Mouse (Mus musculus) intestine, embryonic 15.5 days (tissue): ENCODE measurements around the gene Emc6. TPM values are rescaled to one million over a fixed set of nuclear protein-coding genes. Genes with fewer than 3 reads are reported as not detected.
A peak's percentile ranks its signal among the peaks of the same experiment; 100 is the strongest.

Source experiments
- ATAC-seq: fragments of 200-750 bp; cut with Nextera tagmentation; 2 replicates; pipeline ENCODE4 v1.8.0; 2017; ENCODE audit warnings: moderate TSS enrichment, moderate library complexity
- H3K27ac ChIP-seq: fragments of 300-500 bp; sonication (generic); 2 replicates; pipeline ENCODE4 v1.5.1; 2015; ENCODE audit warnings: mild to moderate bottlenecking, inconsistent platforms
- H3K27me3 ChIP-seq: fragments of 300-500 bp; sonication (generic); replicated peaks from 2 replicates; pipeline ENCODE4 v1.6.1; 2015; ENCODE audit warnings: inconsistent platforms
- H3K36me3 ChIP-seq: fragments of 300-500 bp; sonication (generic); 2 replicates; pipeline ENCODE4 v1.6.1; 2015; ENCODE audit warnings: inconsistent platforms
- H3K4me1 ChIP-seq: fragments of 300-500 bp; sonication (generic); replicated peaks from 2 replicates; pipeline ENCODE4 v1.6.1; 2015; ENCODE audit warnings: inconsistent platforms
- H3K4me2 ChIP-seq: fragments of 300-500 bp; sonication (generic); replicated peaks from 2 replicates; pipeline ENCODE4 v1.6.1; 2015; ENCODE audit warnings: mild to moderate bottlenecking, inconsistent platforms
- H3K4me3 ChIP-seq: fragments of 300-500 bp; sonication (generic); replicated peaks from 2 replicates; pipeline ENCODE4 v1.5.1; 2015; ENCODE audit warnings: inconsistent platforms
- H3K9ac ChIP-seq: fragments of 300-500 bp; sonication (generic); 2 replicates; pipeline ENCODE4 v1.6.1; 2015; ENCODE audit warnings: inconsistent platforms
- H3K9me3 ChIP-seq: fragments of 300-500 bp; sonication (generic); 2 replicates; pipeline ENCODE4 v1.6.1; 2016; ENCODE audit warnings: inconsistent platforms
- WGBS: fragments of 180-500 bp; shearing (Covaris S2); methylation state at CpG from one replicate; pipeline ENCODE4 v1.1.7; 2015; 5-methylcytosine and 5-hydroxymethylcytosine counted together
- polyA plus RNA-seq: library from polyadenylated mRNA; unstranded; fragments of >200 nt; fragmentation: Nextera tagmentation; extraction: Ambion mirVana; gene quantifications from 2 replicates; pipeline ENCODE4 v1.2.1, GENCODE M21; 2015

Gene Emc6
- polyA plus RNA-seq = 118 and 126 TPM in 2 replicates

DNA sequence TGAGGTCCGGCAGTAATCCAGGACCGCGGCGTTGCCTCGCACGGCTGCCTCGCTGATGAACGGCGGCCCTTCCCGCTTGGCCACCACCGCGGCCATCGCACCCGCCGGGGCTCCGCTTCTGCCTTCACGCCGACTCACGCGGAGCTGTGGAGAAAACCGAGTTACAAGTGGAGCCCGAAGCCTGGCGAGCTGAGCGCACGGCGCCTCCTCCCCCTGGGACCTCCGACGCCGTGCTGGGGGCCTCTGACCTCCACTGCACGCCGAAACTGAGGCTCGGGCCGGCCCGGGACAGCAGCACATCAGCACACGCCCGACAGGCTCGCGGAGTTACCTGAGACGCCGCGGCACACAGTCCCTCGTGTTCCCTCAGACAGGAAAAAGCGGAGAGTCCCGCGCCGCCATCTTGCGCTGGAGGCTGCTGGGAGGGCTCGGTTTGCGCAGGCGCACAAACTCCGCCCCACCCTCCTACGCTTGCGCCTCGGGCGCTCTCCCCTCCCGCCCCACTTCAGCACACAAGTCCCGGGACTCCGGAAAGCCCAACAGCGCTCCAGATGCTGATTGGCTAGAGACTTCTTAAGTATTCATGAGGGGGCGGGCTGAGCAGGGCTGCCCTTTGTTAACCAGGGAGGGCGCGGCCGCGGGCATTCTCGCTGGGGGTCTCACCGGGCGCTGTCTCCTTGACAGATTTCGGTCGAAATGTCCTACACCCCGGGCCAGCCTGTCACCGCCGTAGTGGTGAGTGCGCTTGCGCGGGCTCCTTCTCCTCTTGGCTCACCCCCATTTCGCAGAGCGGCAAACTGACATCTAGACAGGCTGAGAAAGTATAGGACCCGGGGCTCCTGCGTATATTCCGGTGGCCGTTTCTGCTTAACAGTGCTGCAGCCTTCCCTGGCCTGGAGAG, at the start of gene Emc6, which contains the start of gene Tax1bp3:
Gene Emc6 (minus strand): TSS at position 430 of the 901 bp plus-strand sequence.
Gene Tax1bp3 (plus strand): TSS at position 476 of the 901 bp plus-strand sequence.
- H3K4me2 ChIP-seq = peak within 1 kb of the TSS; percentile 78
- H3K9ac ChIP-seq = peak within 1 kb of the TSS; percentile 78
- no peaks in the 10 kb centered on the region for H3K9me3 ChIP-seq
- H3K36me3 ChIP-seq = peaks cover 3% of the 10 kb centered on the region; the same call in 1 of the 2 replicates
- H3K4me1 ChIP-seq = peaks cover 30% of the 10 kb centered on the region
- peak; percentile 97 for ATAC-seq
- WGBS = under 1% methylated on average over 80 of the region's 81 CpGs
- peak within 1 kb of the TSS; percentile 94 for H3K4me3 ChIP-seq
- H3K27ac ChIP-seq = peak within 1 kb of the TSS; percentile 97
- no peaks in the 10 kb centered on the region for H3K27me3 ChIP-seq

DNA sequence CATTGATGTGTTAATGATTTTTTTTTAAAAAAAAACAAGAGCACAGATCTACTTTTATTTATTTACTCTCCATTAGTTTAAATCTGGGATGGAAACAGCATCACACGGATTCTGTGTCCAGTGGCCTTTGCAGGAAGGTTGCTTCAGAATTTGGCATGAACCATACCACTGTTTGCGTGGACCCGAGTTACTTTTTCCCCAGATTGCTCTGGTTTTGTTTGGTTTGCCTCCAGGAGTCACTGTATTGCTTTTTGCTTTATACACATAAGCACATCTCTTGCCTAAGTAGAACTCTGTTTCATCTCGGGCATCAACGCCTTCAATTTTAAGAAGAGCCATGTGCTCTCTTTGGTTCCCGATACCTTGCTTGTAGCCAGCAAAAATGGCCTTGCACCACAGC, 49.0 kb upstream of the Emc6 start:
- WGBS = 88% methylated on average over 6 of the region's 6 CpGs

DNA sequence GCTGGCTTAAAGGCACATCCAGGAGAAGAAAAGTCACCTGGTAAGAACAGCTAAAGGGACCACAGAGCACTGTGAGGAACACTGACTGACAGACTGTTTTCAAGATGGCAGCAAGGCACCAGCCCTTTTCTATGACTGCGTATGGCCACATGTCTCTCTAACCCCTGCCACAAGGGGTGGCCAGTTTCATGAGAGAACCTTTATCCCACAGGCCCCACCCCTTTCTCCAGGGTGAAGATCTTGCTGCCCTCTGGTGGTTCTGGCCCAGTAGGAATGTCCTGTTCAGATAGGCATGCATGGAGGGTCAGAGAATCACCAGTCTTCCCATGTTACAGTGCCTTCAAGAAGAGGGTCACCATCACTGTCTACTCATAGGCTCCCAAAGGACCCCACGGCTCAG, 47.1 kb upstream of the Emc6 start:
- H3K9me3 ChIP-seq = no peaks in the 10 kb centered on the region
- no peak overlapping the region for H3K27ac ChIP-seq
- ATAC-seq = 0 out of 2 replicates have a peak, but pooled peaks have one; percentile 31
- H3K4me3 ChIP-seq = no peak overlapping the region
- WGBS = 77% methylated on average over 2 of the region's 2 CpGs
- no peak overlapping the region for H3K9ac ChIP-seq
- H3K4me1 ChIP-seq = no peaks in the 10 kb centered on the region
- no peaks in the 10 kb centered on the region for H3K36me3 ChIP-seq
- H3K27me3 ChIP-seq = no peaks in the 10 kb centered on the region
- H3K4me2 ChIP-seq = no peak overlapping the region

More for the DNA sequence above, 49.0 kb upstream of the Emc6 start:
- Histone ChIP-seq H3K4me2 (no peak overlapping the region), H3K27me3 (no peaks in the 10 kb centered on the region), H3K9ac (no peak overlapping the region), H3K27ac (no peak overlapping the region), H3K4me1 (no peaks in the 10 kb centered on the region), H3K9me3 (no peaks in the 10 kb centered on the region), H3K4me3 (no peak overlapping the region), H3K36me3 (no peaks in the 10 kb centered on the region)
- ATAC-seq = no peak

DNA sequence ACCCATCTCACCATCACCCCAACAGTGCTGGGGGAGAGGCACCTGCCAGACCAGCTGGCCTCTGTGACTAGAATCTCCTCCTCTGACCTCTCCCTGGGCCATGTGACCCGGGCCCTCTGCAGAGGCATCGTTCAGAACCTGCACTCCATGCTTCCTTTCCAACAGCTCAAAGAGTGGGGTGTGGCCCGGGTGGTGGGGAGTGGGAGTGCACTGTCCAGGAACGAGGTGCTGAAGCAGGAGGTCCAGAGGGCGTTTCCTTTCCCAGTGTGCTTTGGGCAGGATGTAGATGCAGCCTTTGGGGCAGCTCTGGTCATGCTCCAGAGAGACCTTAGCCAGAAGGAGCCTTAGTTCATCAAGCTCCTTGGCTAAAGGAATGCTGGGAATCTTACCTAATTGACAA, 46.0 kb upstream of the Emc6 start:
- no peak for ATAC-seq
- no peaks in the 10 kb centered on the region for H3K36me3 ChIP-seq
- no peak overlapping the region for H3K27ac ChIP-seq
- no peaks in the 10 kb centered on the region for H3K27me3 ChIP-seq
- no peak overlapping the region for H3K4me3 ChIP-seq
- no peaks in the 10 kb centered on the region for H3K4me1 ChIP-seq
- no peak overlapping the region for H3K4me2 ChIP-seq
- H3K9me3 ChIP-seq = no peaks in the 10 kb centered on the region
- H3K9ac ChIP-seq = no peak overlapping the region
- 27% methylated on average over 5 of the region's 5 CpGs for WGBS

DNA sequence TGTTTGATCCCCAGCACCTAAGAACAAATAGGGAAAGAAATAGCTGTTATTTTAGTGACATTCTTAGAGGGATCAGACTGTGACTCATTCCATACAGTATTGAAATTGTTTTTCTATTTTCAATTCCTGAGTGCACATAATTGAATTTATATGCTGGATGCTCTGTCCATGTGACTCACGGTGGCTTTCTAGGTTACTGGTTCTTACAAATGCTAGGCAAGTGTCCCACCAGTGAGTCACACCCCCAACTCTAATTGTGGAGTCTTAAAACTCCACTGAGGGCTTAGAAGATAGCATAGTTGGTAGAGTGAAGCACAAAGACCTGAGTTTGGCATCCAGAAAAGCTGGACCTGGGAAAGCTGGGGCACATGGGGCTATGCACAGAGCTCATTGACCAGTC, 43.8 kb upstream of the Emc6 start:
- H3K4me1 ChIP-seq = no peaks in the 10 kb centered on the region
- 89% methylated on average over 1 of the region's 1 CpGs for WGBS
- H3K27me3 ChIP-seq = no peaks in the 10 kb centered on the region
- H3K27ac ChIP-seq = no peak overlapping the region
- H3K36me3 ChIP-seq = no peaks in the 10 kb centered on the region
- H3K4me2 ChIP-seq = no peak overlapping the region
- ATAC-seq = no peak
- no peak overlapping the region for H3K4me3 ChIP-seq
- no peak overlapping the region for H3K9ac ChIP-seq
- no peaks in the 10 kb centered on the region for H3K9me3 ChIP-seq

DNA sequence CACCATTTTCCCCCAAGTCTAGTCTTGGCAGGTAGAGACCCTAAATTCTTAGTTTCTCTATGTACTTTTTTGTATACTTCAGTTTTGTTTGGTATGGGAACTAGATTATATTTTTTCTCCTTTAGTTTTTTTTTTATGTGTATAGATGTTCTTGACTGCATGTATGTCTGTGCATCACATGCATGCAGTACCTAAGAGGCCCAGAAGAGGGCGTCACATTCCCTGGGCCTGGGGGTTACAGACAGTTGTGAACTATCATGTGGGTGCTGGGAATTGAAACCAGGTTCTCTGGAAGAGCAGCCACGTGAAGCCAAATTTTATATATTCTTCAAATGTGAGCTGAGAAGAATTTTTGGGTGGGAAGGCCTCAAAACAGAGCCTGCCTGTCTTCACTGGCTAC, 42.8 kb upstream of the Emc6 start:
- Histone ChIP-seq H3K4me2 (no peak overlapping the region), H3K27me3 (no peaks in the 10 kb centered on the region), H3K27ac (no peak overlapping the region), H3K36me3 (no peaks in the 10 kb centered on the region), H3K9ac (no peak overlapping the region), H3K4me3 (no peak overlapping the region), H3K4me1 (no peaks in the 10 kb centered on the region), H3K9me3 (no peaks in the 10 kb centered on the region)
- 64% methylated on average over 2 of the region's 2 CpGs for WGBS
- no peak for ATAC-seq

DNA sequence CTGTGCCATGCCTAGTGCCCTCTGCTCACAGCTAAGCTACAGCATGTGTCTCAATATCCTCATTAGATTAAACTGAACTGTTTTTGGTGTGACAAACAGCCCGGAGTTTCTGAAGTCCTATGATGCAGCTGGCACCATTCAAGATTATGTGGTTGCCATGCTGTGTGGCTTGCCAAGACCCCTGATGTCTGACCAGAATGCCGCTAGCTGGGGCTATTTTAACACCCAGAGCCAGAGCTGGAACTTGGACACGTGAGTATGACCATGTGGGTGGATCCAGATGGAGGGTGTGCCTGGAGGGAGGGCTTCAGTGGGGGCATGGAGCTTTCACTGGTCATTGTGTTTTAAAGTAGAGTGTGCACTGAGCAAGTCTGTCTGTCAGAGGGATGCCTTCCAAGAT, 37.1 kb upstream of the Emc6 start:
- 79% methylated on average over 3 of the region's 3 CpGs for WGBS

DNA sequence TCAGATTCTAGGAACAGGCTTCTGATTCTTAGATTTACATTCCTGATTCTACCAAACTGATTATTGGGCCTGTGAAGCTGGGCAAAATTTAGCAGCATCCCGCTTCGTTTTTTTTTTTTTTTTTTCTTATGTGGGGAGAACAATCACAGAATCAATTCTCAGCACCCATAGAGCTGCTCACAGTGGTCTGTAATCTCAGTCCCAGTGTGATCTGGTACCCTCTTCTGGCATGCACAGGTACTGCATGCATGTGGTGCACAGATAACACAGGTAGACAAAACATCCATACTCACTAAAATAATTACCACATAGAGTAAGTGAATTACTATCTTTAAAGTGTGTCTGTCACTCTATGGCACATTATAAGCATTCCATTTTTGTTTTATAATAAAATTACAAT, 30.8 kb upstream of the Emc6 start:
- H3K27me3 ChIP-seq = no peaks in the 10 kb centered on the region
- no peaks in the 10 kb centered on the region for H3K4me1 ChIP-seq
- H3K9ac ChIP-seq = no peak overlapping the region
- no peaks in the 10 kb centered on the region for H3K9me3 ChIP-seq
- H3K4me3 ChIP-seq = no peak overlapping the region
- no peak for ATAC-seq
- H3K27ac ChIP-seq = no peak overlapping the region
- H3K4me2 ChIP-seq = no peak overlapping the region
- 79% methylated on average over 2 of the region's 2 CpGs for WGBS
- H3K36me3 ChIP-seq = no peaks in the 10 kb centered on the region

More for the DNA sequence above, 37.1 kb upstream of the Emc6 start:
- no peaks in the 10 kb centered on the region for H3K27me3 ChIP-seq
- no peak overlapping the region for H3K9ac ChIP-seq
- no peak overlapping the region for H3K27ac ChIP-seq
- no peak overlapping the region for H3K4me2 ChIP-seq
- no peak for ATAC-seq
- H3K4me3 ChIP-seq = no peak overlapping the region
- no peaks in the 10 kb centered on the region for H3K4me1 ChIP-seq
- no peaks in the 10 kb centered on the region for H3K9me3 ChIP-seq
- no peaks in the 10 kb centered on the region for H3K36me3 ChIP-seq

DNA sequence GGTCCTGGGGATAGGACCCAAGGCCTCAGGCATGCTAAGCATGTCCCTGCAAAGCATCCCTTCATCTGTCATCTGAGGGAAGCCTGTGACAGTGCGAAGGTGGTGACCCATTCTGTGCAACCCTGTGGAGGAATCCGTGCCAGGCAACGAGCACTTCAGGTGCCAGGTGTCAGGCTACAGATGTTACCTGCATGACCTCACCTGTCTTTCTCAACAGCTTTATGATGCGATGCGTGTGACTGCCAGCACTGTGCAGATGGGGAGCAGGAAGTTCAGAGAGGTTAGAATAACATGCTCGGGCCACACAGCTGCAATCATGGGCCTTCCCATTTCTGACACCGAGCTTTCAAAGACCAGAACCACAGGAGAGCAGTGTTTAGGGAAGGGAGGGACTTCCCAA, 28.4 kb upstream of the Emc6 start:
- H3K9me3 ChIP-seq = no peaks in the 10 kb centered on the region
- H3K27me3 ChIP-seq = no peaks in the 10 kb centered on the region
- H3K27ac ChIP-seq = no peak overlapping the region
- no peak overlapping the region for H3K9ac ChIP-seq
- WGBS = 70% methylated on average over 7 of the region's 7 CpGs
- no peaks in the 10 kb centered on the region for H3K4me1 ChIP-seq
- no peaks in the 10 kb centered on the region for H3K36me3 ChIP-seq
- no peak overlapping the region for H3K4me3 ChIP-seq
- no peak for ATAC-seq
- no peak overlapping the region for H3K4me2 ChIP-seq

DNA sequence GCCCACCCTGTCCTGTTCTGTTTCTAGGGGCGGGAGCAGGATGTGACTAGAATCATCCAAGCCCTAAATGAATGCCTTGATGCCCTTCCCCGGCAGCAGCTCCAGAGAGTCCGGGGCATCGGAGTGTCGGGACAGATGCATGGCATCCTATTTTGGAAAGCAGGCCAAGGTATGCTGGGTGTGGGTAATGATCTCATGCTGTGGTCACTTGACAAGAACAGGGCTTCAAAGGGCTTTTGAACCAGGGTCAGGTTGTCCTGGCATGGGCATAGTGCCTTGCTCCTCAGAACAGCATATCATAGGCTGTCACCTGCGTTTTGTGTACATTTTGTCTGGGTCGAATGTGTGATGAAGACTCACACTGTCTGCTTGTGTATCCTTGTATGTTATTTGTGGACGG, 27.1 kb upstream of the Emc6 start:
- no peak overlapping the region for H3K4me2 ChIP-seq
- no peak for ATAC-seq
- no peaks in the 10 kb centered on the region for H3K9me3 ChIP-seq
- H3K27me3 ChIP-seq = no peaks in the 10 kb centered on the region
- WGBS = 84% methylated on average over 8 of the region's 8 CpGs
- no peak overlapping the region for H3K27ac ChIP-seq
- H3K4me1 ChIP-seq = peaks cover 5% of the 10 kb centered on the region; the same call in 1 of the 2 replicates
- no peak overlapping the region for H3K9ac ChIP-seq
- H3K36me3 ChIP-seq = no peaks in the 10 kb centered on the region
- H3K4me3 ChIP-seq = no peak overlapping the region

DNA sequence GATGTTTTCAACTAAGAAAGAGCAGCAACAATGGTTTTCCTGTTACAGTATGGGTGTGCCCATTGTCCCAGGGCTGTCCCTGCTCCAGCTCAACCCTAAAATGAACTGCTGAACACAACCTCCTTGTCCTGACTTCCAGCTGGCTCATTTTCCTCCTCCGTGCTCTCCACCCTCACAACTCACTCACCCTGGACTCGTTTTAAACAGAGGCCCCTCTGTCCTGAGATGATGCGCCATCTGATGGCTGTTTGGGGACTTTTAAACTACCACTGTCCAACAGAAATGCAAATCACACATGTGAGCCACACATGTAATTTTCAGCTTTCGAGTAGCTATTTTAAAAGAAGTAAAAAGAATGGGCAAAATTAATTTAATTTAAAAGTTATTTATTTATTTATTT, 24.8 kb upstream of the Emc6 start:
- Histone ChIP-seq H3K9ac (no peak overlapping the region), H3K36me3 (no peaks in the 10 kb centered on the region), H3K27ac (no peak overlapping the region), H3K4me3 (no peak overlapping the region), H3K9me3 (no peaks in the 10 kb centered on the region), H3K4me2 (no peak overlapping the region), H3K4me1 (peaks cover 11% of the 10 kb centered on the region; the same call in 1 of the 2 replicates), H3K27me3 (no peaks in the 10 kb centered on the region)
- WGBS = 36% methylated on average over 4 of the region's 4 CpGs
- no peak for ATAC-seq

DNA sequence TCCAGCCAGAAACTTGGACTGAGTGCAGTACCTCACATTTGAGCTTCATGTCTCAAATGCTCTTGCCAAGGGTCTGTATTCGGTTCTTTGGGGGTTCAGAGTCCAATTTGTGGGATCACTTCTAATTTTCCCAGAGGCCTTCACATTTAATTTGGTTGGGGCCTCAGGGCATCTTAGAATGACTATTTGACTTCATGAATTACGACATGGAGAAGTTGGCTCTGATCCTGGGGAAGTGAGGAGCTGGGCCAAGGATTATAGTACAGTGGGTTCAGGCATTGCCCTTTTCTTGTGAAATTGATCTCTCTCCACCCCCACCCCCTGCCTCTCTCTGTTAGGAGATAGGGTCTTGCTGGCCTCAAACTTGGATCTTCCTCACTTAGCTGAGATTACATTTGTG, 24.2 kb upstream of the Emc6 start:
- Histone ChIP-seq H3K4me2 (no peak overlapping the region), H3K4me3 (no peak overlapping the region), H3K36me3 (no peaks in the 10 kb centered on the region), H3K4me1 (peaks cover 11% of the 10 kb centered on the region; the same call in 1 of the 2 replicates), H3K27ac (no peak overlapping the region), H3K27me3 (no peaks in the 10 kb centered on the region), H3K9ac (no peak overlapping the region), H3K9me3 (no peaks in the 10 kb centered on the region)
- ATAC-seq = no peak
- WGBS = 72% methylated on average over 2 of the region's 2 CpGs
